Mouse (Mus musculus): ENCODE data around the gene Grk2.

GRCm38 (mm10) chr19:4247010-4247409 is 59.0 kb downstream of the Grk2 start:
- TF ChIP-seq POLR2A (IDR thresholded peaks at IDR 0.05; ENCODE audit: extremely low read depth, insufficient read depth, low read length) (no peak), CTCF (IDR thresholded peaks at IDR 0.05; ENCODE audit: low read depth, low read length) (no peak)

Data from liver, adult 2 months (tissue).